Mouse (Mus musculus): ENCODE data around the gene Fibp. TPM values are rescaled to one million over a fixed set of nuclear protein-coding genes. Genes with fewer than 3 reads are reported as not detected.
A peak's percentile ranks its signal among the peaks of the same experiment; 100 is the strongest.

Fibp gene
- polyA plus RNA-seq, 1 experiment from 2014 or later: 92.2 TPM

- in situ Hi-C loops (cut with MboI; ENCODE audit: low pct_unique_long_range_greater_than_20kb): no loop called here
- no peak for ATAC-seq
- ChIA-PET CTCF (interaction anchor here (0.8 to 7.9 kb wide), 9 partner anchors 11 to 92 kb away, joined by 3 to 65 read pairs (median 4); partner anchors contain the start of genes Banf1, Ccdc85b, Cfl1 and Eif1ad), POLR2A (interaction anchor here (0.5 to 3.6 kb wide), 6 partner anchors 19 to 60 kb away, joined by 3 to 21 read pairs (median 8); partner anchors contain the start of genes Ccdc85b, Cfl1, Fibp and Mus81)
- TF ChIP-seq CTCF (IDR thresholded peaks at IDR 0.05): no peak
- no peaks in the 10 kb centered on the region for H3K27me3 ChIP-seq
- no peak for DNase-seq (ENCODE audit: low read depth, low spot score)
These were observed 30.0 kb upstream of the Fibp start for GRCm38 (mm10) chr19:5430408-5430807.

- ChIA-PET CTCF (interaction anchor here (1.3 to 7.9 kb wide), 10 partner anchors 15 to 137 kb away, joined by 3 to 65 read pairs (median 12); partner anchors contain the start of genes Ccdc85b, Cfl1, Fibp and Fosl1), POLR2A (interaction anchor here (0.9 to 3.6 kb wide), 7 partner anchors 16 to 56 kb away, joined by 3 to 24 read pairs (median 13); partner anchors contain the start of genes Ccdc85b, Efemp2, Fibp and Fosl1)
- DNase-seq (ENCODE audit: low read depth, low spot score) (no peak), ATAC-seq (no peak)
- in situ Hi-C loops (cut with MboI; ENCODE audit: low pct_unique_long_range_greater_than_20kb): no loop called here
- TF ChIP-seq CTCF (IDR thresholded peaks at IDR 0.05): no peak
- no peaks in the 10 kb centered on the region for H3K27me3 ChIP-seq
These were observed 28.4 kb upstream of the Fibp start for GRCm38 (mm10) chr19:5431911-5432464.

- no peak for DNase-seq (ENCODE audit: low read depth, low spot score)
- no peaks in the 10 kb centered on the region for H3K27me3 ChIP-seq
- no peak for TF ChIP-seq CTCF (IDR thresholded peaks at IDR 0.05)
- ChIA-PET CTCF (interaction anchor here (1.1 to 7.9 kb wide), 11 partner anchors 8 to 136 kb away, joined by 3 to 65 read pairs (median 9); partner anchors contain the start of genes Ccdc85b, Cfl1, Fibp and Fosl1), POLR2A (interaction anchor here (0.7 to 3.6 kb wide), 10 partner anchors 13 to 66 kb away, joined by 3 to 24 read pairs (median 8); partner anchors contain the start of genes Banf1, Ccdc85b, Efemp2 and Eif1ad)
- in situ Hi-C loops (cut with MboI; ENCODE audit: low pct_unique_long_range_greater_than_20kb): no loop called here
- no peak for ATAC-seq
These were observed 27.2 kb upstream of the Fibp start for GRCm38 (mm10) chr19:5432992-5433852.

GRCm38 (mm10) chr19:5433951-5434350 lies 26.5 kb upstream of the Fibp start:
- CTCF ChIA-PET: interaction anchor here (1.1 to 7.9 kb wide), 7 partner anchors 7 to 55 kb away, joined by 3 to 65 read pairs (median 27); partner anchors contain the start of genes Ccdc85b, Cfl1, Fibp and Fosl1
- H3K27me3 ChIP-seq: no peaks in the 10 kb centered on the region
- in situ Hi-C loops (cut with MboI; ENCODE audit: low pct_unique_long_range_greater_than_20kb): no loop called here
- no peak for DNase-seq (ENCODE audit: low read depth, low spot score)
- POLR2A ChIA-PET: interaction anchor here (0.9 to 3.6 kb wide), 8 partner anchors 12 to 67 kb away, joined by 3 to 24 read pairs (median 8); partner anchors contain the start of genes Banf1, Ccdc85b, Efemp2 and Eif1ad
- TF ChIP-seq CTCF (IDR thresholded peaks at IDR 0.05): no peak
- ATAC-seq: no peak

- no peak for TF ChIP-seq CTCF (IDR thresholded peaks at IDR 0.05)
These were observed 16.0 kb upstream of the Fibp start for GRCm38 (mm10) chr19:5444371-5444908.

GRCm38 (mm10) chr19:5444954-5445353 lies 15.5 kb upstream of the Fibp start:
- peak; percentile 75 for ATAC-seq
- ChIA-PET POLR2A (interaction anchor here (0.6 to 1.7 kb wide), 3 partner anchors 9 to 510 kb away, joined by 3 to 9 read pairs (median 5); partner anchors contain the start of gene Ccdc85b), CTCF (interaction anchor here (0.9 to 7.2 kb wide), 7 partner anchors 9 to 43 kb away, joined by 3 to 64 read pairs (median 7); partner anchors contain the start of genes Ccdc85b, Fibp and Mus81)
- in situ Hi-C loops (cut with MboI; ENCODE audit: low pct_unique_long_range_greater_than_20kb): no loop called here
- H3K27me3 ChIP-seq: no peaks in the 10 kb centered on the region
- TF ChIP-seq CTCF (IDR thresholded peaks at IDR 0.05): no peak
- DNase-seq (ENCODE audit: low read depth, low spot score): no peak

More at GRCm38 (mm10) chr19:5444371-5444908, 16.0 kb upstream of the Fibp start:
- in situ Hi-C loops (cut with MboI; ENCODE audit: low pct_unique_long_range_greater_than_20kb): no loop called here
- CTCF ChIA-PET: interaction anchor here (1.4 to 7.2 kb wide), 3 partner anchors 10 to 43 kb away, joined by 3 to 64 read pairs (median 8); partner anchors contain the start of gene Mus81
- H3K27me3 ChIP-seq: no peaks in the 10 kb centered on the region
- no peak for DNase-seq (ENCODE audit: low read depth, low spot score)
- POLR2A ChIA-PET: interaction anchor here (1.7 kb wide), 1 partner anchor 13 kb away, joined by 9 read pairs; the partner anchor contains the start of gene Ccdc85b
- ATAC-seq: no peak

- in situ Hi-C loops (cut with MboI; ENCODE audit: low pct_unique_long_range_greater_than_20kb): no loop called here
- no peaks in the 10 kb centered on the region for H3K27me3 ChIP-seq
- no peak for ATAC-seq
- TF ChIP-seq CTCF (IDR thresholded peaks at IDR 0.05): no peak
- no peak for DNase-seq (ENCODE audit: low read depth, low spot score)
- POLR2A ChIA-PET: interaction anchor here (0.6 to 1.7 kb wide), 4 partner anchors 9 to 510 kb away, joined by 3 to 9 read pairs (median 6); partner anchors contain the start of gene Ccdc85b
- CTCF ChIA-PET: interaction anchor here (0.9 to 7.2 kb wide), 6 partner anchors 11 to 42 kb away, joined by 3 to 64 read pairs (median 8); partner anchors contain the start of genes Ccdc85b, Fibp and Mus81
These were observed 14.7 kb upstream of the Fibp start for GRCm38 (mm10) chr19:5445747-5446146.

GRCm38 (mm10) chr19:5447515-5448353 lies 12.7 kb upstream of the Fibp start, which contains the start of gene Fosl1:
Gene Fosl1 (plus strand): TSS chr19:5447547.
- no peaks in the 10 kb centered on the region for H3K27me3 ChIP-seq
- no peak for DNase-seq (ENCODE audit: low read depth, low spot score)
- no peak for TF ChIP-seq CTCF (IDR thresholded peaks at IDR 0.05)
- CTCF ChIA-PET: interaction anchor here (1.1 to 7.2 kb wide), 3 partner anchors 9 to 16 kb away, joined by 3 to 64 read pairs (median 14); partner anchors contain the start of gene Ccdc85b
- ATAC-seq: peak; percentile 15
- in situ Hi-C loops (cut with MboI; ENCODE audit: low pct_unique_long_range_greater_than_20kb): no loop called here
- POLR2A ChIA-PET: interaction anchor here (1.2 to 2.8 kb wide), 5 partner anchors 9 to 22 kb away, joined by 3 to 16 read pairs (median 4); partner anchors contain the start of gene Ccdc85b

All from Patski (cell line).